Mouse (Mus musculus) MEL (cell line): ENCODE measurements around the gene Erich6b.

Experiments used
- BHLHE40 ChIP-seq: IDR thresholded peaks from 2 replicates; pipeline ENCODE4 v1.6.1; 2012; ENCODE audit warnings: low read depth, mild to moderate bottlenecking, inconsistent platforms, low read length, improper control_type of control experiment, borderline replicate concordance
- CHD1 ChIP-seq: IDR thresholded peaks from 2 replicates; pipeline ENCODE4 v1.6.1; 2012; ENCODE audit warnings: low read depth, mild to moderate bottlenecking, inconsistent platforms, low read length, improper control_type of control experiment
- CTCF ChIP-seq, 3 experiments: IDR thresholded peaks in 2 of 3; conservative IDR thresholded peaks in 1 of 3; 2 replicates each; pipeline ENCODE4 v1.5.1; 2011 to 2012; ENCODE audit warnings: low read length in 3 of 3, low read depth in 2 of 3, mild to moderate bottlenecking in 2 of 3, improper control_type of control experiment in 1 of 3, inconsistent platforms in 1 of 3, mixed read lengths in 1 of 3, moderate library complexity in 1 of 3; ENCODE audit not compliant: control insufficient read depth in 1 of 3, insufficient read depth in 1 of 3, poor library complexity in 1 of 3, severe bottlenecking in 1 of 3
- EP300 ChIP-seq, 2 experiments: IDR thresholded peaks; 2 replicates each; pipeline ENCODE4 v1.6.1; 2011; ENCODE audit warnings: improper control_type of control experiment in 2 of 2, low read length in 2 of 2, low read depth in 1 of 2, mild to moderate bottlenecking in 1 of 2
- GATA1 ChIP-seq: IDR thresholded peaks from 2 replicates; pipeline ENCODE4 v1.6.1; 2011; ENCODE audit warnings: low read depth, low read length, improper control_type of control experiment
- HCFC1 ChIP-seq: IDR thresholded peaks from 2 replicates; pipeline ENCODE4 v1.6.1; 2012; ENCODE audit warnings: low read depth, mild to moderate bottlenecking, inconsistent platforms, low read length, improper control_type of control experiment, moderate library complexity
- MAFK ChIP-seq: IDR thresholded peaks from 2 replicates; pipeline ENCODE4 v1.6.1; 2011; ENCODE audit warnings: low read depth, mild to moderate bottlenecking, low read length, improper control_type of control experiment, borderline replicate concordance
- MAZ ChIP-seq: IDR thresholded peaks from 2 replicates; pipeline ENCODE4 v1.6.1; 2012; ENCODE audit warnings: low read depth, mild to moderate bottlenecking, inconsistent platforms, low read length, improper control_type of control experiment
- NELFE ChIP-seq: IDR thresholded peaks from 2 replicates; pipeline ENCODE4 v1.6.1; 2011; ENCODE audit warnings: low read depth, low read length, improper control_type of control experiment
- POLR2AphosphoS5 ChIP-seq: IDR thresholded peaks from 2 replicates; pipeline ENCODE4 v1.6.1; 2012; ENCODE audit warnings: low read depth, borderline replicate concordance, mild to moderate bottlenecking, inconsistent platforms, low read length, moderate library complexity, mixed read lengths
- SMC3 ChIP-seq: IDR thresholded peaks from 2 replicates; pipeline ENCODE4 v1.6.1; 2011; ENCODE audit warnings: low read depth, low read length, improper control_type of control experiment
- TBP ChIP-seq: IDR thresholded peaks from 2 replicates; pipeline ENCODE4 v1.8.0; 2011; ENCODE audit warnings: low read depth, low read length, improper control_type of control experiment
- TCF12 ChIP-seq: IDR thresholded peaks from 2 replicates; pipeline ENCODE4 v1.6.1; 2014; ENCODE audit warnings: low read depth, mild to moderate bottlenecking, inconsistent platforms, low read length, improper control_type of control experiment, moderate library complexity
- USF1 ChIP-seq: IDR thresholded peaks from 2 replicates; pipeline ENCODE4 v1.6.1; 2014; ENCODE audit warnings: low read depth, mild to moderate bottlenecking, inconsistent platforms, low read length, improper control_type of control experiment, moderate library complexity

GRCm38 (mm10) chr14:75635350-75635749 is 6.7 kb upstream of the Erich6b start:
- no peak for TF ChIP-seq CTCF (IDR thresholded peaks at IDR 0.05 in 2 of 3, conservative IDR thresholded peaks at IDR 0.05 in 1 of 3; ENCODE audit: control insufficient read depth in 1 of 3, insufficient read depth in 1 of 3, low read depth in 2 of 3, low read length in 3 of 3, poor library complexity in 1 of 3, severe bottlenecking in 1 of 3)
- TF ChIP-seq TBP: no peak
- TF ChIP-seq USF1: no peak
- TF ChIP-seq SMC3: no peak
- no peak for TF ChIP-seq MAZ
- TF ChIP-seq GATA1: no peak
- TF ChIP-seq EP300 (IDR thresholded peaks at IDR 0.05; ENCODE audit: low read depth in 1 of 2, low read length in 2 of 2): no peak
- no peak for TF ChIP-seq POLR2AphosphoS5
- no peak for TF ChIP-seq TCF12
- TF ChIP-seq BHLHE40: no peak
- no peak for TF ChIP-seq HCFC1
- TF ChIP-seq CHD1: no peak
- TF ChIP-seq MAFK: no peak
- no peak for TF ChIP-seq NELFE
